ENCODE assay signal across 14 mouse cellular contexts in the genomic region with DNA sequence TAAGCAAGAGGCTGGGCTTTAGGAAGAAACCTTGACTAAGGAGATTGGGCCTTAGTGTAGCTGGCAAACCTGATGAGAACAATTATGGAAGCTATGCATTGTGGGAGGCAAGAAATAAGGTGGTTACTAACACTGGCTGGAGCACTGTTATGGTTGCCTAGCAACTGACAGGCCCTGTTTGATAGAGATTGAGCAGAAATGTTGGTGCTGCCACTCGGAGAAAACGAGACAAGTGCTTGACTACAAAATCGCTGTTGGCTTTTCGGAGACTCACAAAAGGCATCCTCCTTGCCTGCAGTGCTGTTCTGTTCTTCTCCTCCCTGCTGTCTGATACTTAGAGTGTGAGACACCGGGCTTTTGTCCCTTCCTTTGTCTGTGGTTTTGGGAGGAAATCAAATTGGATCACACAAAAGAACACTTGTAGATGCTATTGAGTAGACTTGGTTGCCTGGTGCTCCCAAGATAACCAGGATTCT. TPM values are rescaled to one million over a fixed set of nuclear protein-coding genes. Genes with fewer than 3 reads are reported as not detected.
A peak's percentile ranks its signal among the peaks of the same experiment; 100 is the strongest.
DNase-seq lines count a peak whose midpoint lies in the region; ATAC-seq and TF ChIP-seq lines count a peak whose summit lies in the region.
"Had no signal": no experiment of that assay in that cellular context is flagged by ENCODE, and none has a peak within 500 bp of the region (broad histone marks: within the 10 kb centered on the region; RNA-seq: fewer than 3 reads in every experiment).

No protein-coding gene starts in this region.

- no peaks in the 10 kb centered on the region for H3K9me3 ChIP-seq in forebrain, postnatal 0 days (ENCODE audit: low read length)
- no peaks in the 10 kb centered on the region for H3K9me3 ChIP-seq in midbrain, embryonic 13.5 days
- H3K9me3 ChIP-seq: intestine, embryonic 15.5 days; limb, embryonic 13.5 days had no signal

- H3K27me3 ChIP-seq in forebrain, postnatal 0 days (ENCODE audit: insufficient read depth, low read length) = no peaks in the 10 kb centered on the region
- peaks cover 8% of the 10 kb centered on the region; the same call in 1 of the 2 replicates for H3K27me3 ChIP-seq in midbrain, embryonic 13.5 days
- H3K27me3 ChIP-seq: intestine, embryonic 15.5 days; limb, embryonic 13.5 days; Patski had no signal

- 6% methylated on average over 5 of the region's 5 CpGs for WGBS in forebrain, postnatal 0 days
- WGBS in midbrain, embryonic 13.5 days = 3% methylated on average over 5 of the region's 5 CpGs

- no peak for TF ChIP-seq CTCF in forebrain, postnatal 0 days (IDR thresholded peaks at IDR 0.05; ENCODE audit: low read depth)

- peaks cover 25% of the 10 kb centered on the region for H3K36me3 ChIP-seq in forebrain, postnatal 0 days (ENCODE audit: insufficient read depth)
- H3K36me3 ChIP-seq in midbrain, embryonic 13.5 days = peaks cover 36% of the 10 kb centered on the region

- ATAC-seq in frontal cortex, adult (ENCODE audit: low TSS enrichment) = peak; percentile 60
- ATAC-seq in forebrain, postnatal 0 days = peak; percentile 89
- ATAC-seq in midbrain, embryonic 13.5 days = peak; percentile 83
- no peak for ATAC-seq in activated CD4-positive, CD25-positive, alpha-beta regulatory T cell, adult 4 months
- no peak for ATAC-seq in megakaryocyte progenitor cell, adult 5-6 weeks (replicated peaks; ENCODE audit: poor library complexity)
- ATAC-seq: intestine, embryonic 15.5 days; Patski had no signal

- H3K4me1 ChIP-seq in forebrain, postnatal 0 days (ENCODE audit: insufficient read depth) = peaks cover 5% of the 10 kb centered on the region
- H3K4me1 ChIP-seq in midbrain, embryonic 13.5 days (replicated peaks) = peaks cover 17% of the 10 kb centered on the region
- H3K4me1 ChIP-seq: intestine, embryonic 15.5 days; limb, embryonic 13.5 days had no signal

- DNase-seq in frontal cortex, postnatal 25 days (ENCODE audit: low spot score in 2 of 2) = no peak
- peak; percentile 81 for DNase-seq in brain, adult 2 months (ENCODE audit: low read depth, low spot score)
- DNase-seq in forebrain, postnatal 0 days = peak; percentile 71
- DNase-seq in yolk sac, embryonic 10.5 days (ENCODE audit: low spot score) = no peak
- DNase-seq: cerebellum, adult 2 months had no signal

- H3K27ac ChIP-seq in forebrain, postnatal 0 days (ENCODE audit: low read depth, low read length) = peak overlapping the region; percentile 72
- peak overlapping the region; percentile 81 for H3K27ac ChIP-seq in midbrain, embryonic 13.5 days
- H3K27ac ChIP-seq: intestine, embryonic 15.5 days; limb, embryonic 13.5 days; macrophage had no signal

- no peak overlapping the region for H3K4me2 ChIP-seq in forebrain, postnatal 0 days (ENCODE audit: low read depth)
- no peak overlapping the region for H3K4me2 ChIP-seq in midbrain, embryonic 13.5 days (replicated peaks)
- H3K4me2 ChIP-seq: intestine, embryonic 15.5 days; limb, embryonic 13.5 days had no signal

- H3K9ac ChIP-seq in forebrain, postnatal 0 days = no peak overlapping the region
- no peak overlapping the region for H3K9ac ChIP-seq in midbrain, embryonic 13.5 days (replicated peaks)
- H3K9ac ChIP-seq: intestine, embryonic 15.5 days; limb, embryonic 13.5 days had no signal

- no peak overlapping the region for H3K4me3 ChIP-seq in forebrain, postnatal 0 days (ENCODE audit: low read depth, low read length)
- H3K4me3 ChIP-seq in midbrain, embryonic 13.5 days (replicated peaks) = no peak overlapping the region
- H3K4me3 ChIP-seq: intestine, embryonic 15.5 days; limb, embryonic 13.5 days had no signal

RNA-seq across cellular contexts. Expression of a gene that starts 38.9 kb away (rescaled TPM):
- total RNA-seq in forebrain, postnatal 0 days (2014; rRNA removed) = 12.9 and 18.5 TPM in 2 replicates
- polyA plus RNA-seq in forebrain, postnatal 0 days (2015; fragmentation: Nextera tagmentation; extraction: Ambion mirVana) = 41.9 and 45.3 TPM in 2 replicates
- polyA plus RNA-seq in midbrain, embryonic 13.5 days (2015; fragmentation: Nextera tagmentation; extraction: Ambion mirVana) = 57.3 and 58.2 TPM in 2 replicates
- polyA plus RNA-seq in activated CD4-positive, CD25-positive, alpha-beta regulatory T cell, adult 4 months (2017; shearing (Covaris generic)) = 10 to 100 TPM; 23.0 to 25.0 TPM
- total RNA-seq in megakaryocyte progenitor cell, adult 5-6 weeks (2015) = 33.1 and 37.8 TPM in 2 replicates
- total RNA-seq in megakaryocyte progenitor cell, adult 5-6 weeks (2017) = 13.1 and 21.4 TPM in 2 replicates

RNA-seq across cellular contexts. Expression of a gene that starts 38.9 kb away (rescaled TPM):
- total RNA-seq in forebrain, postnatal 0 days (2014; rRNA removed) = 3.3 and 3.4 TPM in 2 replicates
- 3.3 and 3.7 TPM in 2 replicates for polyA plus RNA-seq in forebrain, postnatal 0 days (2015; fragmentation: Nextera tagmentation; extraction: Ambion mirVana)
- 9.2 and 10.3 TPM in 2 replicates for polyA plus RNA-seq in midbrain, embryonic 13.5 days (2015; fragmentation: Nextera tagmentation; extraction: Ambion mirVana)
- 1 to 10 TPM; 2.5 to 2.8 TPM for polyA plus RNA-seq in activated CD4-positive, CD25-positive, alpha-beta regulatory T cell, adult 4 months (2017; shearing (Covaris generic))
- total RNA-seq in megakaryocyte progenitor cell, adult 5-6 weeks (2015) = 5.1 and 5.4 TPM in 2 replicates
- 7.5 and 10.2 TPM in 2 replicates for total RNA-seq in megakaryocyte progenitor cell, adult 5-6 weeks (2017)
- total RNA-seq: gastrocnemius, adult 18-20 months had no signal

RNA-seq across cellular contexts. Expression of a gene that starts 41.1 kb away (rescaled TPM):
- total RNA-seq in forebrain, postnatal 0 days (2014; rRNA removed) = 3.2 and 4.3 TPM in 2 replicates
- 1.4 and 2.5 TPM in 2 replicates for polyA plus RNA-seq in forebrain, postnatal 0 days (2015; fragmentation: Nextera tagmentation; extraction: Ambion mirVana)
- 0.27 and 0.46 TPM in 2 replicates for polyA plus RNA-seq in midbrain, embryonic 13.5 days (2015; fragmentation: Nextera tagmentation; extraction: Ambion mirVana)
- not detected for polyA plus RNA-seq in activated CD4-positive, CD25-positive, alpha-beta regulatory T cell, adult 4 months (2017; shearing (Covaris generic))
- 0.37 and 0.49 TPM in 2 replicates for total RNA-seq in megakaryocyte progenitor cell, adult 5-6 weeks (2015)
- total RNA-seq in megakaryocyte progenitor cell, adult 5-6 weeks (2017) = 0.46 TPM in 1 of 2 replicates, not detected in the other
- polyA plus RNA-seq: Patski had no signal

Comparison
In these comparisons a context has a peak if more than half of its experiments do, and no peak if none do; other contexts are left out.
1. ATAC-seq: peak in frontal cortex, adult (single experiment), forebrain, postnatal 0 days (single experiment) and midbrain, embryonic 13.5 days (single experiment); none in activated CD4-positive, CD25-positive, alpha-beta regulatory T cell, adult 4 months (single experiment) and megakaryocyte progenitor cell, adult 5-6 weeks (single experiment).
2. DNase-seq: peak in brain, adult 2 months (single experiment) and forebrain, postnatal 0 days (single experiment); none in frontal cortex, postnatal 25 days (0 of 2) and yolk sac, embryonic 10.5 days (single experiment).